Mouse (Mus musculus) mouse trophoblast stem cell (cell line): ENCODE results near the gene Gm37240.

ENCODE experiments used
- in situ Hi-C, 2 experiments: fragments of 300-500 bp; cut with MseI, MboI; formaldehyde crosslinking; loops; 2 replicates in 1 of 2; 3 replicates in 1 of 2; pipeline ENCODE4 v1.15.1; 2025

Gm37240 gene

GRCm38 (mm10) chr3:84558301-84558700 is 1329.0 kb downstream of the Gm37240 start:
- in situ Hi-C loops = no loop called here

DNA sequence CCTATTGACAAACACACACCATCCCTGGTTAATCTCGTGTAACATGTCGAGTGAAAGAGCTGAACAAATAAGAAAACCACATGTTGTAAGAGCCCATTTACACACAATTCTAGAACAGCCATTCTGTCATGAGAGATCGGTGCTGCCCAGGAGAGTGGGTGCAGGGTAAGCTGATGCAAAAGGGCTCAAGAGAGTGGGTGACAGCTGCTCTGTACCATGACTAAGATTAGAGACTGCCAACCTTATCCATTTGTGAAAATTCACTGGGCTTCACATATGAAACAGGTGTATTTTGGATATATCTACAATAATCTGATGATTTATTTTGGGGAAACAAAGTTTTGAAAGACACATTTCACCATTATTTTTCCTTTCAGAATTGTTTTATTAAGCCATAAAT is 1331.5 kb downstream of the Gm37240 start:
- in situ Hi-C loops = no loop called here

DNA sequence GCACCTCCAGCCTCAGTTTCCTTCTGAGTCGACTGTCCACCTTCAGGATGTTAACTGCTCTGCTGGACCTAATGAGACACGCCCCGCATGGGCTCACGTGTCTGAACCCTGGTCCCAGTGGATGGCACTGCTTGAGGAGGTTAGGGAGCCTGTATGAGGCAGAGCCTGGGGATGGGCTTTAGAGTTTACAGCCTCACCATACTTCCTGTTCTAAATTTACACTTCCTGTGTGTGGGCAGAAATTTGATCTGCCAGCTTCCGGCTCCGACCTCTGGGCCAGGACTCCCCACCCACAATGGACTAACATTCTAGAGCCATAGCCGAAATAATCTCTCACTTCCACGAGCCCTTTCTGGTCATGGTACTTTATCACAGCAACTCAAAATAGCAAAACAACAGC is 1340.1 kb downstream of the Gm37240 start:
- in situ Hi-C loops = loop anchor here (10.0 kb wide), 2 partner anchors 192 to 202 kb away; no protein-coding TSS in a partner anchor

DNA sequence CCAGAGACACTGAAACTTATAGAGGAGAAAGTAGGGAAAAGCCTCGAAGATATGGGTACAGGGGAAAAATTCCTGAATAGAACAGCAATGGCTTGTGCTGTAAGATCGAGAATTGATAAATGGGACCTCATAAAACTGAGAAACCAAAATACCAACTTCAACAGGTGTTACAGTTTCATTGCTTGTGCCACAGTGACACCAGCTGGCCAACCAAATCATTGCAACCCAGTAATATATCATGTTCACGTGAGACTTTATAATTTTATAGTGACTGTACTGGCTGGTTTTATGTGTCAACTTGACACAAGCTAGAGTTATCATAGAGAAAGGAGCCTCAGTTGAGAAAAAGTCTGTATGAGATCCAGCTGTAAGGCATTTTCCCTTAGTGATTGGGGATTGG is 1344.9 kb downstream of the Gm37240 start:
- in situ Hi-C loops = loop anchor here (10.0 kb wide), 2 partner anchors 188 to 198 kb away; no protein-coding TSS in a partner anchor

DNA sequence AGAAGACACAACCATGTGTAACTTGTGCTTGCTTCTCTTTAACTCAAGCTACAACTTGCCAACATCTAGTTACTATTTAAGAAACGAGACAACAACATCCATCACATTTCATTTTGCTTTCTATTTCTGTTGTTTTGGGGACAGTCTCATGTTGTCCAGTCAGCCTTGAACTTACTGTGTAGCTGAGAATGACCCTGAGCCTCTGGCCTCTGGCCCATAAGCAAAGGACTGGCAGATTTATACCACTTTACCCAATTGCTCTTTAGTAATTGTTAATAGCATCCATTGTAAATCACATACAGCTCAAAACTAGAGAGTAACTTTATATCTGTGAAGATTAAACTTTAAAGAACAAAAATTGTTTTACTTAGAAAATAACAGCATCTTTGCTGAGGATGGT is 1345.4 kb downstream of the Gm37240 start:
- in situ Hi-C loops = loop anchor here (10.0 kb wide), 2 partner anchors 187 to 197 kb away; no protein-coding TSS in a partner anchor

- in situ Hi-C loops = loop anchor here (10.0 kb wide), 2 partner anchors 186 to 196 kb away; no protein-coding TSS in a partner anchor
These were observed 1346.7 kb downstream of the Gm37240 start for GRCm38 (mm10) chr3:84540640-84541039.

DNA sequence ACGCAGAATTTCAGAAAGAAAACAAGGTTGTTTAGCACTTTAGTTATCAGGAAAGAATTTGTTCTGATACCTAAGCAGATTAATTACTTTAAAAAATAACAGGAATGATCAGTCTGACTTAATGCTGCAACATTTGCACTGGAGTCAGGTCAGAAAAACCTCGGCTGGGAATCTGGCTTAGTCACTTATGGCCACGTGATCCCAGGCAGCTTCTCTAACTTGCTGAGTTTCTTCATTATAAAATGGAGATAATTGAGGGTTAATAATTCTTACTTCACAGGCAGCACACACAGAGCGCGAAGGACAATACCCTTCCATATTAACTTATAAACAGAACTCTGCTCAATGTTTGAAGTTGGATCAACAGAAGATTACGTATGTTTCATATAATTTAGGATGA is 1350.3 kb downstream of the Gm37240 start:
- in situ Hi-C loops = no loop called here

DNA sequence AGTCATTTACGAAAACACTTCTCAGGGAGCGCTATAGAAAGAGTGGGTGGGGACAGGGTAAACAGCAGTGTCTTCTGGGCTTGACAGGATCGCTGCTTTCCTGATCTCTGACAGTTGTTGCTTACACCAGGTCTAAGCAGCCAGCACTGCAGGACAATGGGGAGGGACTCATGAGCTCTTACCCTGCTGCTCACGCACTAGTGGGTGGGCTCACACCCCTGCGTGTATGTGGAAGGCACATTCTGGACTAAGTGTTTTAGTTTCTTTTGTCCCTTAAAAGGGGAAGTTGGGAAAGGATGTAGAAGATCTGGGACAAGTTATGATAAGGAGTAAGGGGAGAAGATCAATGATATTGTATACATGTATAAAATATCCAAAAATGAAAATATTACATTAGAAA is 1354.1 kb downstream of the Gm37240 start:
- in situ Hi-C loops = no loop called here

DNA sequence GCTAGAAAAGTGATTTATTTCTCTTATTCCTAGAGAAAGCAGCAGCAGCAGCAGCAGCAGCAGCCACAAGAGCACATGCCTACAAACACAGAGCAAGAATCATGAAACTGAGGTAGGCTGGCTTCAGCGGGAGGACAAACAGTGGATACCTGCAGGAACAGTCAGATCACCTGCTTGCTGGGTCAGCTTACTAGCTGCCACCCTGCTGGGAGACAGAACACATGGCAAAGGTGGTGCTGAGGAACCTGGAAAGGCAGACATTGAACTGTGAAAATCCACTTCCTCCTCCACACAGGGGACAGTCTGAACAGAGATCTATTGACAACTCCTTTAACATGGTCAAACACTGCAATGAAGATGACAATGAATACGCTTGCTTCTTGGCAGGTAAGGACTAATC is 1358.3 kb downstream of the Gm37240 start:
- in situ Hi-C loops = no loop called here

GRCm38 (mm10) chr3:84524952-84525351 is 1362.4 kb downstream of the Gm37240 start:
- in situ Hi-C loops = no loop called here

DNA sequence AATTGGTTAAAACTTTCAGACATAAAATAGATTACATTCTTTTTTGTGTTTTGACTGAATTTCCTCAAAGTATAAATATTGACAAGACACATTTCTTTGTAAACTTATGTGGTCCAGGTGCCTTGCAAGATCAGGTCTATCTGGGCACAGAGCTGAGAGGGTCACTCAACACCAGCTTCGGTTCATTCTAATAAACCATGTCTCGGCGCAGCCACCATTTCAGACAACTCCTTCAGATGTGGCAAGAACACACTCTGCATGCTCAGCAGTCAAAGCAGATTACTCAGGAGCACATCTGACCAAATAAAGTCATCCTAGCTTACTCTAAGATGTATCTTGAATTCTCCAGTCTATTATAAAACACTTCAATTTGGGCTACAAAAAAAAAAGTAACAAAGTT is 1371.2 kb downstream of the Gm37240 start:
- in situ Hi-C loops = no loop called here

DNA sequence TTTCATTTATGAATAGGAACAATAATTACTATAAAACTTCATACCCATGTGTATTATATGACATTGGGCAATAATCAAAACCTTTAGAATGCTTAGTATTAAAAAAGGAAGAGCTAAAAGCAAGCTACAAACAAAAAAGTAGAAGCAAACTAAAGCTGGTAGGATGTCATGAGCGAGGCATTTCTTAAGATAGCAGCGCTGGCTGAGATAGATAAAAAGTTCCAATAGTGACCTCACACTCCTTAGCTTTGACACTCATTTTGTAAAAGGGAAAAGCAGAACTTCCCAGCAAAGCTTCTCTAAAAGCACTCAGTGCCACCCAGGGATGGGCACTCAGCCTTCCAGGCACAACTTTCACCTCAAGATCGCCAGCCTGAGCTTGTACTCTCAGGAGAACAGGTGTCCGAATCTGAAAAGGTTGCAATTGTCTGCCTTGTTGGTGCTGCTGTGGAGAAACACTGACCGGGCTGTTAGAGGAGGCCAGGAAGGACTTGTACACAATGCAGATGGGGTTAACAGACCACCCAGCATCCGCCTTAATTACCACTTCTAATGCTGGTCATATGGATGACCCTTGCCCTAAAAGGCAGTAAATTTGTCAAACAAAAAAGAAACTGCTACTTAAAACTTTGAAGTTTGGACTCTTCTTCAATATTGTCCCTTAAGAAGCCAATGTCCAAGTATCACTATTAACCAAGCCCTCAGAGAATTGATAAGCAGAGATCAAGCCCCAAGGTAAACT is 1374.4 kb downstream of the Gm37240 start:
- in situ Hi-C loops = no loop called here

GRCm38 (mm10) chr3:84505193-84505592 is 1382.1 kb downstream of the Gm37240 start:
- in situ Hi-C loops = no loop called here

- in situ Hi-C loops = no loop called here
These were observed 1383.0 kb downstream of the Gm37240 start for GRCm38 (mm10) chr3:84504291-84504690.

GRCm38 (mm10) chr3:84502101-84502500 is 1385.2 kb downstream of the Gm37240 start:
- in situ Hi-C loops = no loop called here

DNA sequence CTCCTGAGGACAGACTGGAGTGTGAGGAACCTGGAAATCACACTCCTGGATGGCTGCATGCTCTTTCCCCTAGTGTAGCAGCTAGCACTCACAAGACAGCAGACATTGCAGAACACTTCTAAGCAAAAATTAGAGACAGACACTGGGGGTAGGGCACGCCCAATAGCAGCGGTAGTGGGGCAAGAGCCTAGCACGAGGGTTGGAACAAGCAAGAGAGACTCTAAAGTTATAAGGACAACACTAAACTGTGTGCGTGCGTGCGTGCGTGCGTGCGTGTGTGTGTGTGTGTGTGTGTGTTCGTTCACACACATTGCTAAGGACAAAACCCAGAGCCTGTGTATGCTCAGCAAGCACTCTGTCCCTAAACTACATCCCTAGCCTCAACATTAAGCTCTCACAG is 1386.8 kb downstream of the Gm37240 start:
- in situ Hi-C loops = no loop called here

DNA sequence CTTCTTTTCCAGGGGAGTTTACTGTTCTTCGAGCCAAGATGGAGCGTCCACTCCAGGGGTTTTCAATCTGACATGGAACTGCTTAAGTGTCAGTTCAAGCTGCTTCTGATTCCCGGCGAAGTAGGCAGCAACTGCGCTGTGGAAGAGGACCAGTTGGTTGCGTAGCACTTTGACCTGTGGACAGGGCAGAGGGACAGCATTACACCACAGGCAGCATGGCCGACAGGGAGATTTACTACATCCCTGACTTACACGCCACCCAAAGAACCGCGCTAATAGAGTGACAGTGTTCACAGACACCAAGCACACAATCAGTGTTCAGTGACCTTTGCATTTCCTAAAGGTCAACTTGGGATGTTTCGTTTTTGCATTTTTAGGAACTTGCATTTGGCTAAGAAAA is 1389.6 kb downstream of the Gm37240 start:
- in situ Hi-C loops = no loop called here

- in situ Hi-C loops = no loop called here
These were observed 1394.7 kb downstream of the Gm37240 start for GRCm38 (mm10) chr3:84492657-84493056.

GRCm38 (mm10) chr3:84492148-84492547 is 1395.2 kb downstream of the Gm37240 start:
- in situ Hi-C loops = no loop called here

DNA sequence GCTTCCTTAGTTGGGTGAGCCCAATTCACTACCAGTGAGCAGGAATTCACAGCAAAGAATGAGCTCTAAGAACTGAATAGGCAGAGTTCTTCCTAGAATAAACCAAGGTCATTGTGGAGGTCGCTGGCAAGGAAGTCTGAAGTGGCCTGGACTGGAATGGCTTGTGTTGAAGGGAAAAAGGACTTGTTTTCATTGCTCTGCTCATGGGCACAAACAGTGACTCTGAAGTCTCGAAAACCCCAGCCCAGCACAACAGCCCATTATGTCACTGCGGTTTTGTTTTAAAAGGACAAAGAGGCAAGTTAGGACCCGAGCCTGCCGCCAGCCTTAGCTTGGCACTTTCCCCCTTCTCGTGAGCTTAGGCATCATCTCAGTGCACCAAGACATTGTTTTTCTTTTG is 1398.6 kb downstream of the Gm37240 start:
- in situ Hi-C loops = no loop called here

GRCm38 (mm10) chr3:84484891-84485290 is 1402.4 kb downstream of the Gm37240 start:
- in situ Hi-C loops = no loop called here

DNA sequence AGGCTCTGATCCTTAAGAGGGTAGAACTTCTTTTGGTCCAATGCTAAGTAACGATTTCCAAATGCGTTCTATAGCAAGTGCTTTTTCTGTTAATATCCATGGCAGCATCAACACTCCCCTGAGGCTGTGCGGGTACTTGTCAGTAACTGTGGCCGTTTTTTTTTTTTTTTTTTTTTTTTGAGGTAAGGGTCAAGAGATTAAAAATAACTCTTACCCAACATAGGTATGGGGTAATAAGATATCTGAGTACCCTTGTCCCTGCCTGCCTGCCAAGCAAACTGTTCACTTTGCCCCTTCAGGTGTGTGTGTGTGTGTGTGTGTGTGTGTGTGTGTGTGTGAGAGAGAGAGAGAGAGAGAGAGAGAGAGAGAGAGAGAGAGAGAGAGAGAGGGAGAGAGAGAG is 1403.0 kb downstream of the Gm37240 start:
- in situ Hi-C loops = no loop called here

DNA sequence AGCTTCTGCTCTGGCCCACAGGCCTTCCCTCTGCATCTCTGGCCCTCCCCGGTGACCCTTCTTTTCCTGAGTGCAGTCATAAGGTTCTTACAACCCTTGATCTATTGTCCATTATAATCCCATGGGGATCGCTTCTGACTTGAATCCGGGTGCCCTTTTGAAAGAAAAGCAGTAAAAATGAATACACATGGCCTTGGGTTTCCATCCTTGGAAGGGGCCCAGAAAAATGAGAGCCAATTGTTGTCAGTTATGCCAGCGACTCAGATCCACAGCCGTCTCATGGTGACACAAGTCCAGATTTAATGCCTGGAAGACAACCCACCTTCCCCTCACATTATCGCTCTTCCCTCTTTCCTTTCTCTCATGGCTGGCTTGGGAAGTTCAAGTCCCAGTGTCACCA is 1405.2 kb downstream of the Gm37240 start:
- in situ Hi-C loops = no loop called here

GRCm38 (mm10) chr3:84481104-84481503 is 1406.2 kb downstream of the Gm37240 start:
- in situ Hi-C loops = no loop called here
